Mouse (Mus musculus) olfactory bulb, adult 2 months (tissue): ENCODE measurements at regions not wholly inside any gene's neighbourhood (a gene's known extent, or its start where the extent isn't known, plus 50 kb on each side); places are given as distances from the start of the nearest gene placed in this dataset.

Source experiments
- CTCF ChIP-seq: fragments of 200-500 bp; IDR thresholded peaks from 2 replicates; pipeline ENCODE4 v1.5.1; 2012; ENCODE audit warnings: low read depth, mild to moderate bottlenecking, low read length, moderate library complexity; ENCODE audit not compliant: insufficient read depth
- POLR2A ChIP-seq: fragments of 200-500 bp; IDR thresholded peaks from 2 replicates; pipeline ENCODE4 v1.6.1; 2012; ENCODE audit warnings: mild to moderate bottlenecking, low read depth, low read length, moderate library complexity; ENCODE audit not compliant: insufficient read depth

GRCm38 (mm10) chr6:93273917-93274513 is 330.7 kb upstream of the Adamts9 start:
- no peak for TF ChIP-seq POLR2A
- no peak for TF ChIP-seq CTCF
